Mouse (Mus musculus) left cerebral cortex, postnatal 10 days (tissue): ENCODE results near the gene Gpr153. TPM values are rescaled to one million over a fixed set of nuclear protein-coding genes. Genes with fewer than 3 reads are reported as not detected.
A peak's percentile ranks its signal among the peaks of the same experiment; 100 is the strongest.

ENCODE experiments used
- DNase-seq, 2 experiments: peaks; one replicate each; pipeline ENCODE4 v3.0.0; 2021 to 2022; ENCODE audit warnings: low spot score in 2 of 2, mixed read lengths in 1 of 2; ENCODE audit errors: extremely low spot score in 1 of 2
- intact Hi-C: fragments of 180-260 bp; cut with DNase I; formaldehyde crosslinking; loops from one replicate; pipeline ENCODE4 v1.15.1; 2025
- total RNA-seq, 2 experiments: library from RNA; stranded (reverse); gene quantifications; 2 replicates each; pipeline ENCODE4 v1.2.3; 2021

Gpr153 gene
- total RNA-seq, 2 experiments from 2014 or later = 32.9 to 35.7 TPM

DNA sequence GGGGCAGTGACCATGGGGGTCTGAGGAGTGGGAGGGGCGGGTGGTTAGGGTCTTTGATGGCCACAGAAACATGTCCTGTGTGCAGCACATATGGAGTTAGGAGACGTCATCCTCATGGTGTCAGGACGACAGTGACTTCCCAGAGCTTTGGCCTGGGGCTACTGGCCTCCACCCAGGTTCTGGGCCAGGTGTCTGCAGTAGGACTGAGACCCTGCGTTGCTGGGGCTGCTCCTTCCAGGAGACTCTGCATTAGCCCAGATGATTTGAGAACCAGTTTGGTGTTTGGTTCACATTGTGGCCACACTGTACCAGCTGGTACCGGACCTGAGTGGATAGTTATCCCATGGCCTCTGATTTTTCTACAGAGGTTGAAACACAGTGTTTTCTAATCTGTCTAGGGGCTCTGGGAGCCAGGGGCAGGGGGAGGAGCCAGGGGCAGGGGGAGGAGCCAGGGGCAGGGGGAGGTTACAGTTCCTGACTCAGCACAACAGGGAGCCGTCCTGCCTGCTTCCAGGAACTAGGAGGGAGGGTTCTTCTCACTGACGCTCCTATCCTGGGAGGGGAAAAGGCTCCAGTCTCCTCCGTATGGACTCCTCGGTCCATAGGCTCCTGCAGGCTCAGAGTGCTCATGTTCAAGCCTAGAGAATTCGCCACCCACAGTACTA, 10.4 kb upstream of the Gpr153 start:
- DNase-seq = no peak
- intact Hi-C loops = no loop called here

DNA sequence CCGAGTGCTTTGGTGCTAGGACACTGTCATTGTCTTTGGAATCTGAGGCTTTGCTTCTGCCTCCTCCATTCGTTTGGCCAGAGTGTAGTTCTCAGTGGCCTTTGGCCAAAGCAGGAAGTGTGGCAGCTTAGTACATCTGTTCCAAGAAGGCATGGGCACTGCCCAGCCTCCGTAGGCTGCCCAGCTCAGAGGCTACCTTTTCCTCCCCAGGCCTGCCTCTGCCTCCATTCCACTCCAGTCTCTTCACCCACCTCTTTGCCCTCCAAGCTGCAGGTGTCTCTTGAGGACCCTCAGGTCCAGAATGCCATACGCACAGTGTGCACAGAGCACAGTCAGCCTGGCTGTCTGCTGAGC, 9.9 kb upstream of the Gpr153 start:
- no peak for DNase-seq
- intact Hi-C loops = no loop called here

GRCm38 (mm10) chr4:152264867-152265568, 9.0 kb upstream of the Gpr153 start:
- intact Hi-C loops = no loop called here

DNA sequence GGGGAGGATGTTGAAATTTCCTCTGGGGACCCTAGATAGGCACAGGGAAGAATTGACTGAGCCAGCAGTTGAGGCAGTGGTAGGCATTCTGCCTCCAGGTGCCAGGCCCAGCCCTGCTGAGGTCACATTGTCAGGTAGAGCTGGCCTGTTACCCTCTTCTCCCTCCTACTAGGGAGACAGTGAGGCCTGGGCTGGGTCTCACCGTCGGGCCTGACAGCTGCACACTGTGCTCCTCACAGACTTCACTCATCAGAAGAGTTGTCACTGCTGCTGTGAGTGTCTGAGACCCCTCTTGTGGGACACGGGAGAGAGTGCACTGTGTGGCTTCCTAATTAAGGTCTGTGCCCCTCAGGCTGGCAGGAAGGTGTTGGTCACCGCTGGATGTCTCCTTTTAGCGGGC, 8.2 kb upstream of the Gpr153 start:
- DNase-seq = no peak
- intact Hi-C loops = no loop called here

More at GRCm38 (mm10) chr4:152264867-152265568, 9.0 kb upstream of the Gpr153 start:
- no peak for DNase-seq

GRCm38 (mm10) chr4:152266236-152266895, 7.7 kb upstream of the Gpr153 start:
- intact Hi-C loops = no loop called here
- DNase-seq = peak in 1 of 2 experiments; percentile 63

- DNase-seq = no peak
- intact Hi-C loops = no loop called here
Observed at GRCm38 (mm10) chr4:152267748-152268369, 6.2 kb upstream of the Gpr153 start.

- intact Hi-C loops = no loop called here
Observed at GRCm38 (mm10) chr4:152269967-152270366, 4.1 kb upstream of the Gpr153 start.

DNA sequence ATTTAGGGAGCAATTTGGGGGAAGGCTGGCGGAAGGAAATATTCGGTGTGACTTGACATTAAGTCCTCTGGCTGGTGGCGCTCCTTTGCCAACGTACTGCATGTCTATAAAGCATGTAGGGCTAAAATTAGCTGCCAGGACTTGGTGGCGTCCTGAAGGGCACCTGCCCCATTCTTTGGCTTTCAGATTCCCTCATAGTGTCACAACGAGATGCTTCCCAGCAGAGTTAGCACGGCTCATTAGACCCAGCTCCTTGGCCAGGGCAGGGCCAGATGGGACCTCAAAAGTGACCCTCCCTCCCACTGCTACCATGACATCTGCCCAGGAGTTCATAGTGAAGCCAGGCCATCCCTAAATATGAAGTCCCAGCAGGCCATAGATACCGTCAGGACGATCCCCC, 3.4 kb upstream of the Gpr153 start:
- DNase-seq = no peak
- intact Hi-C loops = no loop called here

More at GRCm38 (mm10) chr4:152269967-152270366, 4.1 kb upstream of the Gpr153 start:
- no peak for DNase-seq

- no peak for DNase-seq
- intact Hi-C loops = no loop called here
Observed at GRCm38 (mm10) chr4:152271334-152271733, 2.7 kb upstream of the Gpr153 start.

DNA sequence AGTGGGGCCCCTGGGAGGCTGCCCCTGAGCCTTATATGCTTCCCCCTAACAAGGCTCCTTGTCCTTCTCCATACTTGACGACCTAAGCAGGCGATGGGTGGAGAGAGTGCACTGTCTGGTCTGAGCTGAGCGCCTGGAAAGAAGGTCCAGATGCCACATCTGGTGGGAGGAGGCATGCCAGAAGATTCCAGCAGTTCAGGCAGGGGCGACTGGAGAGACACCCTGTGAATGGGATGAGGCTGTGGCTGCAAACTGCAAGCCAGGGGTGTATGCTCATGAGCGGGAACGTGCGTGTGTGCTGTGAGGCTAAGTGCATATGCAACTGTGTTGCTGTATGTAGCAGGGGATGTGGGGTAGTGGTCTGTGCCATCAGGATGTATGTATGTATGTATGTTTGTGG, 2.0 kb upstream of the Gpr153 start:
- intact Hi-C loops = no loop called here
- DNase-seq = no peak

- intact Hi-C loops = no loop called here
- no peak for DNase-seq
Observed at GRCm38 (mm10) chr4:152272449-152273049, 1.5 kb upstream of the Gpr153 start.

- DNase-seq = no peak
- intact Hi-C loops = no loop called here
Observed at GRCm38 (mm10) chr4:152273191-152273590, 841 bp upstream of the Gpr153 start.

- intact Hi-C loops = no loop called here
Observed at GRCm38 (mm10) chr4:152274681-152275131, 674 bp downstream of the Gpr153 start.

DNA sequence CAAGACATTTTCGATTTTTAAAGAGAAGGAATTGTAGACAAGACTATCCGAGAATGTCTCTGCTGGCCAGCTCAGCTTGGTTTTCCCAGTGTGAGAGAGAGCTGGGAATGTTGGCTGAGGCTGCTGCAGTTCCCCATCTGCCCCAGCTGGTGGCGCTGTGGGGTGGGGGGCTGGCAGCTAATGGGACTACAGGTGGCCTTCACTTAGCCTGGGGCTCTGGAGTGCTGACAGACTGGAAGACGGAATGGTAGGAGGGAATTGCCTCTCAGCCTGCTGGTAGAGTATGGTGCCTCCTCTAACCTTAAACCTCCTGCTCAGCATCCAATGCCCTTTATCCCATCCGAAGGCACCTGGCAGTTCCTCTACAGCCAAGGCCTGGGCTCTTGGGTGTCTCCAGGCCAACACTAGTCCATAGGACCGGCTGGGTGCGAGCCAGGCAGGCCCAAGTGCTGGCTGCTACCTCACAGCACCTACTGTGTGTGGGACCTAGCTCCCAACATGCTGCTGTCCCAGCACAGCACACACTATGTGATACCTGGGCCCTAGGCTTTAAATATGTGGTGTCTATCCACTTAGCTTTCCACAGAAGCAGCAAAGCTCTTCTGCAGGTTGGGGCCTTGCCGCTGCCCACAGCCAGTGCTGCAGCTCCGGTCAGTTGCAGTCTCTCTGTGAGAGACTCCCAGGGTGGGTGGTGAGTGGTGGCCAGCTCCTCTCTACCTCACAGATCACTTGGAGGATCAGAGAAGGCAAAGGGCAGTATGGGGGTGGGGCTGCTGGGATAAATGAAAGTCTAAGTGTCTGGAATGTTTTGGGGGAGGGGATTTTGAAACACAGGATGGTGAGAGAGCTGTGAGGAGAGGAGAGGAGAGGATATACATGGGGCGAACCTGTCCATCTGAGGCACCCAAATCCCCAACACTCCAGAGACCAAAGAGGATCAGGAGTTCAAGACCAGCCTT, 2.6 kb downstream of the Gpr153 start:
- intact Hi-C loops = no loop called here
- no peak for DNase-seq

More at GRCm38 (mm10) chr4:152274681-152275131, 674 bp downstream of the Gpr153 start:
- no peak for DNase-seq

- DNase-seq = no peak
- intact Hi-C loops = no loop called here
Observed at GRCm38 (mm10) chr4:152277916-152278315, 3.9 kb downstream of the Gpr153 start.

DNA sequence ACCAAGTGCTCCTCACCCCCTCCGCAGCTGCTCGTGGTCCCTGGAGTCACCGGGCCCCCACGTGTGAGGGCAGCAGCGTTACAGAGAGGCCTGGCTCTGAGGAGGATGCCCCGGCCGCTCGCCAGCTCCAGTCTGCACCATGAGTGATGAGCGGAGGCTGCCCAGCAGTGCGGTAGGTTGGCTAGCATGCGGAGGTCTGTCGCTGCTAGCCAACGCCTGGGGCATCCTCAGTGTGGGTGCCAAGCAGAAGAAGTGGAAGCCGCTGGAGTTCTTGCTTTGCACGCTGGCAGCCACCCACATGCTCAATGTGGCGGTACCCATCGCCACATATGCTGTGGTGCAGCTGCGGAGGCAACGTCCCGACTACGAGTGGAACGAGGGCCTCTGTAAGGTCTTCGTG, 5.0 kb downstream of the Gpr153 start:
- intact Hi-C loops = no loop called here
- no peak for DNase-seq

DNA sequence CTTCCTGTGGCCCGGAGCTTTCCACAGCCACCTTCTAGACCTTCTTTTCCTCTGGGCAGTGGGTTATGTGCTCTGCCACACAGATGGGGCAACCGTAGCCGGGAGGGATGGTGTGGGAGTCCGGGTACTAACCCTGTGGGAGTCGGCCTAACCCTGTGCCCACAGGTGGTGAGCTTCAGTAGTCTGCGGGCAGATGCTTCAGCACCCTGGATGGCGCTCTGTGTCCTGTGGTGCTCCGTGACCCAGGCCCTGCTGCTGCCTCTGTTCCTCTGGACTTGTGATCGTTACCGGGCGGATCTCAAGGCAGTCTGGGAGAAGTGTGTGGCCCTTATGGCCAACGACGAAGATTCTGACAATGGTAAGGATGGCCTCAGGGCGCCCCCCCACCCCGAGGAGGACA, 7.6 kb downstream of the Gpr153 start:
- DNase-seq = no peak
- intact Hi-C loops = no loop called here

- DNase-seq = no peak
- intact Hi-C loops = loop anchor here (1.0 kb wide), 1 partner anchor 68 kb away; no protein-coding TSS in a partner anchor
Observed at GRCm38 (mm10) chr4:152282721-152283120, 8.7 kb downstream of the Gpr153 start.
